Mouse (Mus musculus) heart, postnatal 10 days (tissue): ENCODE results near the gene Slc30a7. TPM values are rescaled to one million over a fixed set of nuclear protein-coding genes. Genes with fewer than 3 reads are reported as not detected.
"Not testable (repeated sequence)": the region's sequence is repeated elsewhere in the genome, so short reads cannot be mapped to it uniquely, and the experiment has no call there.

Experiments
- DNase-seq, 2 experiments: peaks; one replicate each; pipeline ENCODE4 v3.0.0; 2021
- intact Hi-C: fragments of 180-260 bp; cut with DNase I; formaldehyde crosslinking; loops from one replicate; pipeline ENCODE4 v1.15.1; 2025
- total RNA-seq, 2 experiments: library from RNA; stranded (reverse); gene quantifications; 2 replicates each; pipeline ENCODE4 v1.2.3; 2021

The Slc30a7 gene
- total RNA-seq, 2 experiments from 2014 or later: 24.4 to 29.6 TPM

- DNase-seq: peak; percentile 12 to 28
- intact Hi-C loops: no loop called here
These were observed 57.0 kb downstream of the Slc30a7 start for GRCm38 (mm10) chr3:115949921-115950877.

DNA sequence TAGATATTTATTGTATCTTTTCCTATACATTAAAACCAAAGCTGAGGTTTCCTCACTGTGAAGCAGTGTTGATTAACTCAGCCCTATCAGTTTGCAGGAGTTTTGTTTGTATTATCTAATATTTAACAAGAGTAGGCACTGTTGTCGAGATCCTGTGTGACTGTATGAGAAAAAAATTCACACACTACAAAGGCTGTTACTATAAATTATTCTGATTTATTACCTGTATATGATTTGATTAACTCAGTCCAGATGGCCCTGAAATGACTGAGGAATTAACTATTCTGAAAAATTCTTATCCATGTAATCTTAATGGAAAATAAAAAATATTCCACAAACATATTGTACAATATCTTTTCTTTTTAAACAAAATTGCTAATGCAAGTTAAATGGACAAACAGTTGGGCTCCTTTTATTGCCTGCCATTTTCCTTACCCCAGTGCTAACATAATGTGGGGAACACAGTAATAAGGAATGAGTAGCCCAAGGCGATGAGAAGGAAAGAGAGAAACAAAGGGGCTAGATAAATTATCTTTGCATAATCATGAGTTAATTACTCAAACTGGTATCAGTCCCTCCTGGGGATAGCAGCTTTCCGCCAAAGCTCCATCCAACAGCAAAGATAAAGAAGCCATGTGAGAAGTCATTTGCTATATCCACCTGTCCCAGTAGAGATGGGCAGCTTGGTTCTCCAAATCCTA lies 57.8 kb downstream of the Slc30a7 start:
- intact Hi-C loops: no loop called here
- no peak for DNase-seq

- DNase-seq: no peak
- intact Hi-C loops: no loop called here
These were observed 60.9 kb downstream of the Slc30a7 start for GRCm38 (mm10) chr3:115946272-115946671.

DNA sequence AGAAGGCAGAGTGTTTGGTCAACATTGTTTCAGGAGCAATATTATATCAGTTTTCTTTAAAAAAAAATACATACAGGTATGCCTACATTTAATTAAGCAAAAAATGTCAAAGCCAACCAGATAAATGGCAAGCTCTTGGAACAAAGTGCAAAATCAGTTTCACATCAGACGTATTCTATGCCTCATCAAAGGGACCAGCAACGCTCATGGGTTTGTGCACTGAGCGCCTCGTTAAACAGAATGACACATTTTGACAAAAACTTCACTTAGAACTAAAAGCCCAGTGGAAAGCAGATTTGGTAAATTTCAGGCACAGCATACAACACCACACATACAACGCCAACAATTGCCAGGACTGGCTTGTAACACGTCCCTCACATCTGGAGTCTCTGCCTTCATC lies 62.8 kb downstream of the Slc30a7 start:
- intact Hi-C loops: no loop called here

DNA sequence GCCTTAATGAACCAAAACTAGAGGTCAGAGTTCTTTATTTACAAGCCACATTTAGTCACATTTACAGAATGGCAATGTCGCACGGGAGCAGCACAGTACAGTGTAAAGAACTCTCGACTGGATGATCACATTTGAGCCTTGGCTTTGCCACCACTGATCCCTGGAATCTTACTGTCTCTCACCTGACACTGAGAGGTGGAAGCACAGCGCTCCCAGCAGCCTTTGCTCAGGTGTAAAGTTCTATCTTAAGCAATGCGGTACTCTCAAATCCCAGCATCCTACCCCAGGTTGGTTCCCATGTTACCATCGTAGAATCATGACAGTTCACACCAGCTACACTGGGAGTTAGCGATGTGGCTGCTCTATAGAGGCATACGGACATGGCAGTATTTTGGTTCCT lies 65.7 kb downstream of the Slc30a7 start:
- intact Hi-C loops: no loop called here
- no peak for DNase-seq

More for the DNA sequence above, 62.8 kb downstream of the Slc30a7 start:
- no peak for DNase-seq

DNA sequence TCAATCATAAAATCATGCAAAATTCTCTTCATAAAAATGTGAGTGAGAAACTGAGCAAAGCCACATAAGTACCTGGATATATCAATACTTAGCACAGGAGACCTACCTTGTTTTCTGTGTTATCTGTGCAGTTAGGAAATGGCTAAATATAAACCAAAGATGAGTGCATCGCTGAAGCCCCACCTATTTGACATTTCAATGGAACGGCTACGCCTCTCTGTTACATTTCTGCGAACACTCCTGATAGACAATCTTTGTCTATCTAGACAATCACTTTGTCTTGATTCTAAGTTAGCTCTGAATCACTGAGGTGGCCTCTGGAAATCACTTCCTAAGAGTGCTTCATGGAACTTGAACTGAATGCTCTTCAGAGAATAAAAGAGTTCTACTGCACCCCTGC lies 66.7 kb downstream of the Slc30a7 start:
- DNase-seq: no peak
- intact Hi-C loops: no loop called here

GRCm38 (mm10) chr3:115937807-115938206 lies 69.4 kb downstream of the Slc30a7 start:
- DNase-seq: no peak
- intact Hi-C loops: loop anchor here (2.0 to 5.0 kb wide), 2 partner anchors 39 to 277 kb away; no protein-coding TSS in a partner anchor

DNA sequence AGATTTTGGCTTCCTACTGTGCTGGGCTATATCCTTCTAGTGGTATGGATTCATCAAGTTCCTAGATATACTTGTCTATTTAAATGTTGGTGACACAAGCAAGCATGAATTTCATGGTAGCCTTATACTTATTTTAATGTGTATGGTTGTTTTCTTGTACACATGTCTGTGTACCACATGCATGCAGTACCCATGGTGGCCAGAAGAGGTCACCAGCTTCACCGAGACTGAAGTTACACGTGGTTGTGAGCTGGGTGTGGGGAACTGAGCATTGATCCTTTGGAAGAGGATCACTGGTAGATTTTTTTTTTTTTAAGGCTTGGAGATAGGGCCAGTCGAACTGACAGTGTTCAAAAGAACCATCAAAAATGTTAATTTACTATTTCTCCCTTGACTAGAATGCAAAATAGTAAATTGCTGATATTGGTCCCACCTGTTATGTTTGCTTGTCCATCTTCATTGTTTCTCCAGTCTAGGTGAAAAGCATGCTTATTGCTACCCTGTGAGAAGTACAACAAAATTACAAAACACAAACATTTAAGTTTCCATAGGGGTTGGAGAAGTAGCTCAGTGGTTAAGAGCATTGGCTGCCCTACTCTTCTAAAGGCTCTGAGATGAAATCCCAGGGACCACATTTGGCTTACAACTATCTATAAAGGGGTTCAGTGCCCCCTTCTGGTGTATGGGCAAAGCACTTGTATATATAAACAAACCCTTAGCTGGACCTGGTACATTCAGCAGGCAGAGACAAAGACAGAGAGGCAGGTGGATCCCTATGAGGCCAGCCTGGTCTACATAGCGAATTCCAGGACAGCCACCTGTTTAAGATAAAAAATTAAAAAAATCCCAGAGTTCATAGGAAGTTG lies 70.2 kb downstream of the Slc30a7 start:
- intact Hi-C loops: loop anchor here (5.0 kb wide), 1 partner anchor 40 kb away; no protein-coding TSS in a partner anchor
- peak; percentile 40 to 70 for DNase-seq

GRCm38 (mm10) chr3:115933293-115934186 lies 73.7 kb downstream of the Slc30a7 start:
- no peak for DNase-seq
- intact Hi-C loops: no loop called here

- intact Hi-C loops: no loop called here
- no peak for DNase-seq
These were observed 75.5 kb downstream of the Slc30a7 start for GRCm38 (mm10) chr3:115931701-115932100.

DNA sequence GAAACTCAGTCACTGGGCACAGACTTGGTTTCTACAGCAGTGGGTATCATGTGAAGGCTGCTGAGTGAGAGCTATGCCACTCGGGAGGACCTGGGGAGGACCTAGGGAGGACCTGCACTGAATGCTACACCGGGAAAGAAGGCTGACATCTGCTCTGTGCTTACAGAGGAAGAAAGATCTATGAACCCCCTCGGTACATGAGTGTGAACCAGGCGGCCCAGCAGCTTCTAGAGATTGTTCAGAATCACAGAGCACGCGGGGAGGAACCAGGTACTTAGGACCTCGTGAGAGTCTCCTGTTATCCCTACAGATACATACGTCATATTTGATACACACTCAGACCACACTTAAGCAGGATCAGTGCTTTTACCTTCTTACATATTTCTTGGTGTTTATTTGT lies 80.7 kb downstream of the Slc30a7 start:
- intact Hi-C loops: no loop called here
- DNase-seq: no peak

GRCm38 (mm10) chr3:115924401-115925190 lies 82.6 kb downstream of the Slc30a7 start:
- intact Hi-C loops: no loop called here
- peak; percentile 39 to 52 for DNase-seq

DNA sequence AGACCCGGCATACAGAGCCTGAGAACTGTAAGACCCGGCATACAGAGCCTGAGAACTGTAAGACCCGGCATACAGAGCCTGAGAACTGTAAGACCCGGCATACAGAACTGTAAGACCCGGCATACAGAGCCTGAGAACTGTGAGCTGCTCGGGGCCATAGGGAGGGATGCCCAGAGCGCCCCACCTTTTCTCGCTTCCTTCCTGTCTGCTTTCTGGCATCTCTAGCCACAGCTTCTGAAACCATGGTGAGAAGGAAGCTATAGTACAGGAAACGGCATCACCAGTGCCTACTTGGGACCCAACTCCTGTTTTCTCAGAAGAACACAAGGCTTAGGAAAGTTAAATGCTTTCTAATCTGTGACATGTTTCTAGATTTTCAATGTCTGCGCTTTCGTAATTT lies 99.8 kb downstream of the Slc30a7 start:
- intact Hi-C loops, DNase-seq: not testable (repeated sequence)

DNA sequence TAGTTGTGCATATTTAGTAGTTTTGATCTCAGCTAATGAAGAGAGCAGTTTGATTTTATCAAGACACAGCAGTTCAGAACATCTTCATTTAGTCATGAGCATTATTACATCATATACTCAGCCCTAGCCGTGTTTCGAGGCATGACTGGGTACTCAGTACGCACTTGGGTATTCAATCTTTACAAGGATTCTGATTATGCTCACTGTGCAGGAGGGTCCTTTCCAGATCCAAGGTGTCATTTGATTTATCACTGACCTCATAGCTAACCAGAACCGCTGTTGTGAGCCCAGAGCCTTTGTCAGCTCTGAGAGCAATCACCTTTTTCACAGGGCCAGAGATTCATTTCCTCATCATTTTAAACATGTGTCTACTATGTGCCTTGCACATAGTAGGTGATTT lies 101.6 kb downstream of the Slc30a7 start:
- DNase-seq: no peak
- intact Hi-C loops: no loop called here

DNA sequence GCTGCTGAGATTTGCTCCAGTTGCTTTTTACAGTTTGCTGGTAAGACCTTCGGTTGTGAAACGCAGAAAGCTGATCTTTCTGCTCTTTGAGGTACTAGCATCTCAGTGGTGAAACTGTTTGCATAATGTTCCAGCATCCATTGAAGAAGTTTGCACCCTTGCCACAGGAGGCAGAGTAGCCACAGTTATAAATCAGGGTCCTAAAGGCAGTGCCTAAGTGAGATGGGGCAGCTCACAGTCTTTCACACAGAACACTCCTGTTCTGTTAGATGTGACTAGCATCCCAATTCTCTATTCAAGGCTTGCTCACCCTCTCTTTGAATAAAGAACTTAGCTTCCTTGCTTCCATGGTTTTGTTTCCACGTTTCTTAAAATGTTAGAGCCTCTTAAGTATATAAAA lies 102.1 kb downstream of the Slc30a7 start:
- intact Hi-C loops: no loop called here
- no peak for DNase-seq

GRCm38 (mm10) chr3:115902301-115902956 lies 104.8 kb downstream of the Slc30a7 start:
- intact Hi-C loops: no loop called here
- DNase-seq: no peak

DNA sequence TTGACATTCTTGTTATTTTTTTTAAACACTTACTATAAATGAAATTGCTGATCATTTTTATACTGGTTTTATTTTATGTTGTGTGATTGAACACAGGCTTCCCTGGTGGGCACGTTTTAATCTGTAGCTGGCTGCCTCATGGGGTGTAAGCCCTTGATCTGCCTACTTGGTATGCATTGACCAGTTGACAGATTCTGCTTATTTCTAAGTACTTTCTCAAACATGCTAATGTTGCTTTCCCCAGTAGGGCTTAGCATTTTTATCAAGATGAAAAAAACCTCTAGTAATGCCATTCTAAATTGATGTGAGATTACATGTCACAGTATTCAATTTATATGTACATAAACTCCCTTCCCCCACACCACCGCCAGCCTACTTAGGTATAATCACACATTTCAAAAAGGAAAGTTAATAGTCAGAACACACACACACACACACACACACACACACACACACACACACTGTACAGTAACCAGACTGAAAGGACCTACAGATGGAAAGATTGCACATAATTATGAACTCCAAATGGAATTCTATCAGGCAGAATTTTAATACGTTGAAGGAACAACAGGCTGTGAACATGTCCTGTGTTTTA lies 108.8 kb downstream of the Slc30a7 start:
- no peak for DNase-seq
- intact Hi-C loops: no loop called here

- intact Hi-C loops: no loop called here
- DNase-seq: no peak
These were observed 114.0 kb downstream of the Slc30a7 start for GRCm38 (mm10) chr3:115893166-115893565.
